Mouse (Mus musculus) erythroid progenitor cell, adult 5-6 weeks (primary cell): ENCODE measurements at regions not wholly inside any gene's neighbourhood (a gene's known extent, or its start where the extent isn't known, plus 50 kb on each side); places are given as distances from the start of the nearest gene placed in this dataset.
"Not testable (repeated sequence)": the region's sequence is repeated elsewhere in the genome, so short reads cannot be mapped to it uniquely, and the experiment has no call there.

Experiments
- ATAC-seq: replicated peaks from 2 replicates; pipeline ENCODE4 v1.8.0; 2016; ENCODE audit warnings: moderate number of reproducible peaks, mild to moderate bottlenecking, moderate TSS enrichment, inconsistent platforms; ENCODE audit not compliant: poor library complexity, low FRiP score, severe bottlenecking

DNA sequence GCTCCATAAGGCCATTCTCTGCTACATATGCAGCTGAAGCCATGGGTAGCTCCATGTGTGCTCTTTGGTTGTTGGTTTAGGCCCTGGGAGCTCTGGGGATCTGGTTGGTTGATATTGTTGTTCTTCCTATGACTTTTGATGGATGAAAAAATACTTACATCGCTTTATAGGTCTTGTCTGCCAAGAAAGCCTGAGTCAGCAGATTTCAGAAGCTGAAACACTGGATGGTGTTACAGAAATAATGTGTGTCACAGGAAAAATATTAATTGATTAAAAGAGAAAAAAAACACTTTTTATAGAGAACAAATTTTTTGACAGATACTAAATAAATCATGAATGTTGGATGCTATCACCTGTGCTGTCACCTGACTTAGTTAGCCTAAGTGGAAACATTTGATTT lies 52.4 kb upstream of the Plxna2 start:
- ATAC-seq = no peak

DNA sequence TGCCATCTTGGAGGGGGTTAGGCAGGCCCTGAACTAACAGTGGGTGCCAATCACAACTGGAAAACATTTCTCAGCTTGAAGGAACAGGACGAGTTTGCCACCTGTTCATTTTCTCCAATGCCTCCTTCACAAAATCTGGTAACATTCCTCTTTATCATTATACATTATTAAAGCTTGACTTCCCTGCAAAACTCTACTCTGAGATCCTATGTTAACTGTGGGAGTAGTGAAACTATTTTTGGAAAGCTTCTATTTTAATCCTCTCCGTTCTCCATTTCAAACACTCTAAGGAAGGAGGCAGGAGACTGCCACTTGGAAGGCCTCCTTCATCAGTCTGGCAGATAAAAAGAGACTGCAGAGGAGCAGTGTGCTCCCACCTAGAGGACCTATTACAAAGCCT lies 54.1 kb upstream of the Plxna2 start:
- ATAC-seq = no peak

DNA sequence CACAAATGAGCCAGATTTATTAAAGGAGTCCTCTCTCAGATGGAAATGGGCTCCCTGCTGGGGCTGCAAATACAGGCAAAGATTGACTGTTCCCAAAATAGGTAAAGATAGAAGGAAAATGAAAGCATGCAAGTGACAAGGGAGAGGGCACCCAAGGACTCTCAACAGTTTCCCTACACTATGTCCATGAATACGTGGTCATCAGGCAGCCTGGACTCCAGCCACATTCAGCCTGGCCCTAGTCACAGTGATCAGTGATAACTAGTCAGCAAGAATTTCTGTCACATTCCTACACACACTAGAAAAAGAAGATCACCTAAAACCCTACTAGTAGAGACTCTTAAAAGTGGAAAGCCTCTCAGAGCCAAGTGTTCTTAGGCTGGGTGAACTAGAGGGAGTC lies 56.9 kb upstream of the Plxna2 start:
- no peak for ATAC-seq

GRCm38 (mm10) chr1:194548661-194549060 lies 69.4 kb upstream of the Plxna2 start:
- ATAC-seq = no peak

- no peak for ATAC-seq
Measured at GRCm38 (mm10) chr1:194548243-194548642, 69.8 kb upstream of the Plxna2 start.

- no peak for ATAC-seq
Measured at GRCm38 (mm10) chr1:194540923-194541322, 77.1 kb upstream of the Plxna2 start.

- ATAC-seq = no peak
Measured at GRCm38 (mm10) chr1:194527342-194528165, 90.5 kb upstream of the Plxna2 start.

- ATAC-seq = no peak
Measured at GRCm38 (mm10) chr1:194524976-194525375, 93.0 kb upstream of the Plxna2 start.

GRCm38 (mm10) chr1:194521216-194521615 lies 96.8 kb upstream of the Plxna2 start:
- no peak for ATAC-seq

DNA sequence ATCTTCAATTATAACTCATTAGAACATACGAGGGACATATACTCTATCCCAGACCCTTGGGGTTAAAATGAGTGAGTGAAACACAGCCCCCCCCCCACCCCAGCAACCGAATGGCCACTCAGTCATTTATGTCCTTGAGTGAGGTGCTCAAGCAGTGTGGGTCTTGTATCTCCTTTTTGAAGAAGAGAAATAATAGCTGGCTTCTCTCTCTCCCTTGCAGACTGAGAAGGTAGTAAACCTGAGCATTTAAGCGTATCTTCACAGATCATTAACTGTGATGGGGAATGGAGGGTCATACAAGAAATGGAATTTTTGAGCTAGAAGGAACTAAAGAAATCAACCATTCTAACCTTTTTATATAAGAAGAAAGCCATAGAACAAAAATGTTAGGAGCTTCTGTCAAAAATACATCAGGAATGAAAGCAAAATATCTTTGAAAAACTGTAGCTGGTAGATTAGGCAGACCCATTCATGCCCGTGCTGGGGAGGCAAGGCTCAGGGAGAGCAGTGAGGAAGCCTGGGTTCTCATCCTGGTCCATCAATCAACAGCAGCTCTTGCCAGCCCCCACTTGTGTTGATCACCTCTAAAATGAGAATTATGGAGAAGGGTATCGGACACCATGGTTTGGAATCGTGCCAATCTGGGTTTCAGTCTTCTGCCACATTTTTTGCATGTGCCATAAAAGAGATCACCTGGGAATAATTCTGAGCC lies 98.4 kb upstream of the Plxna2 start:
- no peak for ATAC-seq

DNA sequence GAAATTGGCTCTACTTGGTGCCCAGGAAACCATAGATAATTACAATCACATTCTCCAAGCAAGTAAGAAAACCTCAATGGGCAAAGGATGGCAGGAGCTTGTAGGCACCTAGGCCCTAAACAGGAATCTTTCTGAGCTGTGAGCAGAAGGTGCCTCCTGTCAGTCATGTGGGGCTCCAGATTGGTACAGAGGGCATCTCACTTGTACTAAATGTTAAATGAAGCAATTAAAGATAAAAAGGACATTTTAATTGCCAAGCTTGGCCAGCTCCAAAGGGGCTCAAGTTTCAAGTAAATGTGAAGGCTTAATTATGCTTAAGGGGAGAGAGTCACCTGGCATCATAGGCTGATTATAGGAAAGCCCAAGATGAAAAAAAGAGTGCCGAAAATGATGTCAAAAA lies 101.9 kb upstream of the Plxna2 start:
- ATAC-seq = no peak

GRCm38 (mm10) chr1:194508314-194508713 lies 109.7 kb upstream of the Plxna2 start:
- ATAC-seq = no peak

DNA sequence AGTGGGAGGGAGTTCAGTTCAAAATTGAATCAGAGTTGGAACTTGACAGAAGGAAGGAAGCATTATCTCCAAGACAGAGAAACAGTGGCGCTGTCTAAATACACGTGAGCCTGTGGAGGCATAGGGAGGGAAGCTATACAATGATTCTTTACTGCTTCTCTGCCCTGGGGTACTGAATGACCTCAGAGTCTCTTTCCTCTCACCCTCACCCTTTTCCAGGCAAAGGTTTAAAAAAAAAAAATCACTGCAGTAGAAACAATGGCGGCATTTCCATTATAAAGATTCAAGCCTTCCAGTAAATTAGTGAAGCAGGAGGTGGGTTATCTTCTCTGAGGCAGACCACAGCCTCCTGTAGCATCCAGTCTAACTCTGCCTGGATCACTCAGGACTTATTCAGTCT lies 112.2 kb upstream of the Plxna2 start:
- ATAC-seq = no peak

GRCm38 (mm10) chr1:194504207-194504606 lies 113.8 kb upstream of the Plxna2 start:
- no peak for ATAC-seq

- no peak for ATAC-seq
Measured at GRCm38 (mm10) chr1:194503517-194503916, 114.5 kb upstream of the Plxna2 start.

GRCm38 (mm10) chr1:194496424-194496823 lies 121.6 kb upstream of the Plxna2 start:
- ATAC-seq = no peak

DNA sequence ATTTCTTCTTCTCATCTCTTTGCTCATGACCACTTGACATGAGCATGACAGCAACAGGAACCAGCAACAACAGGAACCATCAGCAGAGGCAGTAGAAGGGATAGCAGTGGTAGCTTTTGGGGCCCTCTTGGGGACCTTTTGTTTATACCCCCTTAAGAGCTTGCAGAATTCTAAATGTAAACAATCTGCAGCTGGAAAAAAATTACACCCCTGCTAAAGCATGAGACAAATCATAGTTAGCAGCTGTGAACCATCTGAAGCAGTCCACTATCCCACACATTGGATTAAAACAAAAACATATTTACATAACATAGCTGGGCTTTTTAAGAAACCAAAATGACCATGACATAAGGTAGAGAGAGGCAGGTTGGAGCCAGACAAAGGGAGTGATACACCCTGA lies 126.9 kb upstream of the Plxna2 start:
- ATAC-seq = no peak

GRCm38 (mm10) chr1:194488126-194488525 lies 129.9 kb upstream of the Plxna2 start:
- ATAC-seq = no peak

GRCm38 (mm10) chr1:194482717-194483059 lies 135.3 kb upstream of the Plxna2 start:
- ATAC-seq = no peak

DNA sequence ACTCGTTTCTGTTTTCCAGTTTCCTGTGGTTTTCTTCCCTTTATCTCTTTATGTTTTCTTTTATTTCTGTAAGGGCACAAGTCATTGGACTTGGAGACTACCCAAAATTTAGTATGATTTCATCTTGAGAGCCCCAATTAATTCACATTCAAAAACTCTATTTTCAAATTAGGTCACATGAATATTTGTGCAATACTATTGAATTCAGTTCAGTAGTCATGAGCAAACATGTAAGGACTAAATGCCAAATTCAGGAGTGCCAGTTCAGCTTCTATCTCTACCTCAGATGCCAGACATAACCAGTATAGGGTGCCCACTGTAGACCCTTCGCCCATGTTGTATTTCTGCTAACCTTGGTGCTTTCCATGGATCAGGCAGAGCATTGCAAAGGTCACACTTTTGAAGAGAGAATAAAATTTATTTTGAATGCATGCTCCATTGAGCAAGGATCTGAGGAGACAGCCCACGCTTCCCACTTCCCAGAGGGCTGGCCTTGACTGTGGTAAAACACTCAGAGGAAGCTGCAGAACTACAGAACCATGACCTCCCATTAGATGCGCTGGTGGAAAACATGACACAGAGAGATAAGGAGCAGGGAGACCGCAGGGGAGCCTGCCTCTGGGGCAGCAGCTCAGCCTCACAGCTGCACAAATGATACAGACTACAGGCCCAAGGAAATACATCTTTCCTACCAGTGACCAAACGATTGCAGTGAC lies 135.9 kb upstream of the Plxna2 start:
- no peak for ATAC-seq

DNA sequence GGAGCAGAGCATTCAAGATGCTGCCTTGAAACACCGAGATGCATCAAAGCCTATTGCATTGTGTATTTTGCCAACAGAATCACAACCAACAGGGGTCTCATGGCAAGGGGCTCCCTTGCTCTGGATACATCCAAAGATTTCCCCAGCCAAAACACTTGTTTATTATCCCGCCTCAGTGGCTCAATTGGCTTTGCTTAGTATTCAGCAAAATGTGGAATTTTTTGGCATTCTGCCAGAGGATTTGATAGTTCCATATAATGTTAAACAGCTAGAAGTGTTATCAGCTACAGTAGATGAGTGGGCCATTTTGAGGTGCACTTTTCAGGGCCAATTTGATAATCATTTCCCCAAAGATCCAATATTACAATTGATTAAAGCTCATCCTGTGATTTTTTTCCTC lies 146.7 kb upstream of the Plxna2 start:
- ATAC-seq = not testable (repeated sequence)
